In the genomic region with DNA sequence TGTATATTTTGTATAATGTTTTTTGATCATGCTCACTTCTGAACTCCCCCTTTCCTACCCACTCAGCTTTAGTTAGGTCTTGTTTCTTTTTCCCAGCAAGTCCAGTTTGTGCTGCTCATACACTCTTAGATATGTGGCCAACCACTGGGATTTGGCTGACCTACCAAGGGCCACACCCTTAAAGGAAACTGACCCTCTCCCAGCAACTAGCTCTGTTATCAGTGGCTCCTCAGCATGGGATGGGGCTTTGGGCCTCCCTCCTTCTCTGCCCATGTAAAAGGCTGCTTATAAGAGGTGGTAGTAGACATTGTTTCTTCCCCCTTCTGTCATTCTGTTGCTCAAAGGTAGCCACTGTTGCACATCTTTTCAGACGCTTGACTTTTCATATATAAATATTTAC, we compare ENCODE assay signal across 27 mouse cellular contexts. TPM values are rescaled to one million over a fixed set of nuclear protein-coding genes. Genes with fewer than 3 reads are reported as not detected.
DNase-seq lines count a peak whose midpoint lies in the region.
"Had no signal": no experiment of that assay in that cellular context is flagged by ENCODE, and none has a peak within 500 bp of the region (broad histone marks: within the 10 kb centered on the region; RNA-seq: fewer than 3 reads in every experiment).

No protein-coding gene starts in this region.

- intact Hi-C loops in gastrocnemius, postnatal 14 days (cut with DNase I; ENCODE audit: low total_unique reads), result no loop called here
- intact Hi-C loops in heart, postnatal 25 days (cut with DNase I), result no loop called here
- intact Hi-C loops in heart, postnatal 14 days (cut with DNase I), result no loop called here
- intact Hi-C loops in heart, postnatal 36 days (cut with DNase I), result no loop called here

- DNase-seq in gastrocnemius, adult 18-20 months (ENCODE audit: low spot score), result peak; percentile 9
- no peak for DNase-seq in gastrocnemius, postnatal 14 days
- peak; percentile 2 for DNase-seq in heart, postnatal 25 days (ENCODE audit: low spot score)
- no peak for DNase-seq in heart, postnatal 14 days
- peak; percentile 12 to 13 for DNase-seq in heart, postnatal 36 days
- DNase-seq in yolk sac, embryonic 10.5 days (ENCODE audit: low spot score), result peak; percentile 11
- no peak for DNase-seq in adrenal gland, adult 2 months
- DNase-seq: cerebellum, adult 18-20 months; cerebellum, postnatal 25 days; gastrocnemius, postnatal 36 days; kidney, adult 8-10 months; kidney, postnatal 10 days; lung, embryonic 14.5 days; lung, postnatal 4 days; thymus, postnatal 25 days had no signal

RNA-seq across cellular contexts. Expression of gene Aff4, which starts 28.3 kb away (rescaled TPM):
- 10 to 100 TPM; 90.1 to 93.8 TPM for total RNA-seq in gastrocnemius, adult 18-20 months (2021)
- total RNA-seq in gastrocnemius, postnatal 14 days (2021), result 10 to 100 TPM; 82.6 to 94.5 TPM
- total RNA-seq in heart, postnatal 25 days (2021), result 10 to 100 TPM; 84.5 to 91.1 TPM
- total RNA-seq in heart, postnatal 14 days (2021), result 100 to 1,000 TPM in 1 of 2 experiments, 10 to 100 TPM in 1; 97.5 to 109 TPM
- total RNA-seq in heart, postnatal 36 days (2021), result 10 to 100 TPM; 81.8 to 88.8 TPM
- 100 to 1,000 TPM; 145 to 306 TPM for total RNA-seq in adrenal gland, adult 2 months (2021)
- polyA plus RNA-seq in adrenal gland, adult 2 months (2012; rRNA removed), result 6.3 and 8.7 TPM in 2 replicates

RNA-seq across cellular contexts. Expression of gene Leap2, which starts 44.1 kb away (rescaled TPM):
- not detected for total RNA-seq in gastrocnemius, adult 18-20 months (2021)
- not detected for total RNA-seq in gastrocnemius, postnatal 14 days (2021)
- not detected for total RNA-seq in heart, postnatal 25 days (2021)
- total RNA-seq in heart, postnatal 14 days (2021), result not detected
- not detected for total RNA-seq in heart, postnatal 36 days (2021)
- total RNA-seq in adrenal gland, adult 2 months (2021), result not detected
- polyA plus RNA-seq in adrenal gland, adult 2 months (2012; rRNA removed), result not detected in 2 replicates
- total RNA-seq: adrenal gland, adult 18-20 months; gastrocnemius, postnatal 36 days; layer of hippocampus, postnatal 10 days; left cerebral cortex, adult 2 months; left cerebral cortex, postnatal 36 days; midbrain, postnatal 0 days had no signal
- polyA plus RNA-seq: embryonic facial prominence, embryonic 14.5 days; forebrain, embryonic 14.5 days; hindbrain, embryonic 10.5 days; limb, embryonic 14.5 days; lung, embryonic 14.5 days; midbrain, embryonic 10.5 days; midbrain, postnatal 0 days; neural tube, embryonic 14.5 days had no signal

RNA-seq across cellular contexts. Expression of gene Uqcrq, which starts 51.7 kb away (rescaled TPM):
- total RNA-seq in gastrocnemius, adult 18-20 months (2021), result 1,000 to 10,000 TPM; 1,298 to 1,311 TPM
- total RNA-seq in gastrocnemius, postnatal 14 days (2021), result 1,000 to 10,000 TPM; 1,068 to 1,224 TPM
- 1,000 to 10,000 TPM; 2,761 to 2,992 TPM for total RNA-seq in heart, postnatal 25 days (2021)
- 1,000 to 10,000 TPM; 2,370 to 2,434 TPM for total RNA-seq in heart, postnatal 14 days (2021)
- total RNA-seq in heart, postnatal 36 days (2021), result 1,000 to 10,000 TPM; 2,773 to 2,928 TPM
- 1,000 to 10,000 TPM; 1,216 to 1,248 TPM for total RNA-seq in adrenal gland, adult 2 months (2021)
- polyA plus RNA-seq in adrenal gland, adult 2 months (2012; rRNA removed), result 845 and 941 TPM in 2 replicates

RNA-seq across cellular contexts. Expression of gene Gdf9, which starts 51.9 kb away (rescaled TPM):
- under 1 TPM; 0.11 to 0.17 TPM for total RNA-seq in gastrocnemius, adult 18-20 months (2021)
- under 1 TPM; 0.33 to 0.68 TPM for total RNA-seq in gastrocnemius, postnatal 14 days (2021)
- total RNA-seq in heart, postnatal 25 days (2021), result under 1 TPM; 0.22 to 0.68 TPM
- total RNA-seq in heart, postnatal 14 days (2021), result under 1 TPM; 0.31 to 0.66 TPM
- total RNA-seq in heart, postnatal 36 days (2021), result under 1 TPM; 0.19 to 0.39 TPM
- total RNA-seq in adrenal gland, adult 2 months (2021), result 1 to 10 TPM in 1 of 2 experiments, under 1 TPM in 1; 0.90 to 9.0 TPM
- 0.36 and 0.39 TPM in 2 replicates for polyA plus RNA-seq in adrenal gland, adult 2 months (2012; rRNA removed)
- polyA plus RNA-seq: CD4-positive, CD25-positive, alpha-beta regulatory T cell, adult 4 months had no signal

RNA-seq across cellular contexts. Expression of gene Zcchc10, which starts 54.4 kb away (rescaled TPM):
- total RNA-seq in gastrocnemius, adult 18-20 months (2021), result 1 to 10 TPM; 7.4 to 7.8 TPM
- 1 to 10 TPM; 7.4 to 8.7 TPM for total RNA-seq in gastrocnemius, postnatal 14 days (2021)
- 1 to 10 TPM; 6.1 to 7.9 TPM for total RNA-seq in heart, postnatal 25 days (2021)
- 1 to 10 TPM; 6.1 to 7.4 TPM for total RNA-seq in heart, postnatal 14 days (2021)
- total RNA-seq in heart, postnatal 36 days (2021), result 1 to 10 TPM; 5.3 to 6.8 TPM
- 10 to 100 TPM in 1 of 2 experiments, 1 to 10 TPM in 1; 8.8 to 10.1 TPM for total RNA-seq in adrenal gland, adult 2 months (2021)
- polyA plus RNA-seq in adrenal gland, adult 2 months (2012; rRNA removed), result 7.1 and 7.6 TPM in 2 replicates

Comparison
In these comparisons a context has a peak if more than half of its experiments do, and no peak if none do; other contexts are left out.
1. DNase-seq: peak in gastrocnemius, adult 18-20 months (single experiment), heart, postnatal 25 days (single experiment), heart, postnatal 36 days (2 of 2) and yolk sac, embryonic 10.5 days (single experiment); none in gastrocnemius, postnatal 14 days (single experiment), heart, postnatal 14 days (0 of 2) and adrenal gland, adult 2 months (single experiment).